Mouse (Mus musculus) intestine, embryonic 14.5 days (tissue): Measurements from ENCODE around the gene Olfr370. TPM values are rescaled to one million over a fixed set of nuclear protein-coding genes. Genes with fewer than 3 reads are reported as not detected.
A peak's percentile ranks its signal among the peaks of the same experiment; 100 is the strongest.

Source experiments
- ATAC-seq: fragments of 200-750 bp; cut with Nextera tagmentation; replicated peaks from 2 replicates; pipeline ENCODE4 v1.8.0; 2017; ENCODE audit warnings: low read depth, moderate number of reproducible peaks, moderate TSS enrichment, moderate library complexity; ENCODE audit not compliant: low FRiP score, low TSS enrichment
- DNase-seq: peaks from one replicate; pipeline ENCODE4 v3.0.0-alpha.2; 2018; ENCODE audit warnings: low spot score
- H3K27ac ChIP-seq: fragments of 300-500 bp; sonication (generic); 2 replicates; pipeline ENCODE4 v1.5.1; 2014; ENCODE audit warnings: low read depth, mild to moderate bottlenecking, control low read depth
- H3K27me3 ChIP-seq: fragments of 300-500 bp; sonication (generic); replicated peaks from 2 replicates; pipeline ENCODE4 v1.6.1; 2014; ENCODE audit warnings: low read length, control low read depth; ENCODE audit not compliant: control insufficient read depth, insufficient read depth
- H3K36me3 ChIP-seq: fragments of 300-500 bp; sonication (generic); 2 replicates; pipeline ENCODE4 v1.6.1; 2014; ENCODE audit warnings: low read length, control low read depth; ENCODE audit not compliant: control insufficient read depth, insufficient read depth
- H3K4me1 ChIP-seq: fragments of 300-500 bp; sonication (generic); replicated peaks from 2 replicates; pipeline ENCODE4 v1.6.1; 2014; ENCODE audit warnings: low read length, control low read depth, mixed read lengths; ENCODE audit not compliant: control insufficient read depth, insufficient read depth
- H3K4me2 ChIP-seq: fragments of 300-500 bp; sonication (generic); 2 replicates; pipeline ENCODE4 v1.6.1; 2014; ENCODE audit warnings: low read length
- H3K4me3 ChIP-seq: fragments of 300-500 bp; sonication (generic); 2 replicates; pipeline ENCODE4 v1.5.1; 2014; ENCODE audit warnings: low read depth, low read length, control low read depth, mixed read lengths
- H3K9ac ChIP-seq: fragments of 300-500 bp; sonication (generic); 2 replicates; pipeline ENCODE4 v1.6.1; 2014; ENCODE audit warnings: mild to moderate bottlenecking, low read length
- H3K9me3 ChIP-seq: fragments of 300-500 bp; sonication (generic); 2 replicates; pipeline ENCODE4 v1.6.1; 2016; ENCODE audit warnings: low read length, control low read depth; ENCODE audit not compliant: control insufficient read depth
- WGBS: fragments of 180-500 bp; shearing (Covaris S2); extraction: QIAGEN DNeasy Blood & Tissue Kit; methylation state at CpG from one replicate; pipeline ENCODE4 v1.1.7; 2014; 5-methylcytosine and 5-hydroxymethylcytosine counted together
- polyA plus RNA-seq: library from polyadenylated mRNA; unstranded; fragments of >200 nt; fragmentation: Nextera tagmentation; extraction: Ambion mirVana; gene quantifications from 2 replicates; pipeline ENCODE4 v1.2.1, GENCODE M21; 2014

Olfr370 gene
- polyA plus RNA-seq, 1 experiment from 2014 or later, result not detected

DNA sequence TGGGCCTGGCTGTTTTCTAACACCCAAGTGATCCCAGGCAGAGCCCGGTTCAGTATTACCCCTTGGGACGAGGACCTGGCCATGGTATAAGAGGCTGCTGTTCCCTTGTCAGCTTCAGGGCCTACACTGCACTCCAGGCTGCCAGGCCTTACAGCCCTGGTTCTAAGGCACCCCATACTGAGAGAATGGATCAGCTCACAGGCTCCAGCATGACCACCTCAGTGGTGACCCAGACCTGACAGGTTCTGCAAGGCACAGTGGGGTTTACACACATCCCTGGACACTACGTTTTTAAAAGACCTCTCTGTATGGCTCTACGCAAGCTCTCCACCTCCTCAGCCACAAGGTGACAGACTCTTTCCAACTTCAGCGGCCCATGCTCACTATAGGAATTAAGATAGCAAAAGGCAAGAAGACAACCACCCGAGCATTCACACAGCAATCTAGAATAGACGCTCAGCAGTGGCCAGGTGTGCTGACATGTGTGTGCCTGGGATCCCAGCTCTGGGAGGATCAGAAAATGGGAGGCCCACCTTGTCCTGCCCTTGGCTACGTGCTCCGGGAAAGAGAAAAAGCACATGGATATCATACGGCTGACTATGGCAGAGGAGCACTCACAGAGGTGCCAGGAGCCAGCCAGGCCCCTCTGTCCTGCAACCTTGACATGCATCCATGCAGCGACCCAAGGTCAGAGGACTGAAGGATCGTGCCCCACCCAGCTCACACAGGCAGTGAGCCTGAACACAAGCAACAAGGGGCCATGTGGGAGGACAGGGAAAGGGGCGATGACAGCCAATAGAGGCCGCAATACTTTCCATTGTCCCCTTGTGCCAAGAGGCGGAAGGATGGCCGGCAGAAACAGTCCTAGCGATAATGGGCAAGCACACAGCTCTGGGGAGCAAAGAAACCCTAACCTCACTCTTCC is 42.8 kb downstream of the Olfr370 start:
- Histone ChIP-seq H3K36me3 (peaks cover 9% of the 10 kb centered on the region), H3K4me2 (no peak overlapping the region), H3K4me1 (peaks cover 19% of the 10 kb centered on the region; the same call in 1 of the 2 replicates), H3K4me3 (no peak overlapping the region), H3K9me3 (no peaks in the 10 kb centered on the region), H3K27me3 (no peaks in the 10 kb centered on the region), H3K9ac (no peak overlapping the region), H3K27ac (no peak overlapping the region)
- DNase-seq (peak; percentile 51), ATAC-seq (no peak)
- 69% methylated on average over 17 of the region's 17 CpGs for WGBS

GRCm38 (mm10) chr8:83579676-83580075 is 44.1 kb downstream of the Olfr370 start:
- DNase-seq, result peak; percentile 44
- no peak overlapping the region for H3K4me3 ChIP-seq
- 86% methylated on average over 8 of the region's 8 CpGs for WGBS

GRCm38 (mm10) chr8:83580826-83581225 is 45.2 kb downstream of the Olfr370 start:
- H3K4me2 ChIP-seq, result no peak overlapping the region
- H3K4me1 ChIP-seq, result peaks cover 19% of the 10 kb centered on the region; the same call in 1 of the 2 replicates
- H3K27ac ChIP-seq, result no peak overlapping the region
- no peaks in the 10 kb centered on the region for H3K27me3 ChIP-seq
- ATAC-seq, result no peak
- no peaks in the 10 kb centered on the region for H3K9me3 ChIP-seq
- peaks cover 13% of the 10 kb centered on the region; the same call in 1 of the 2 replicates for H3K36me3 ChIP-seq
- H3K9ac ChIP-seq, result no peak overlapping the region
- DNase-seq, result peak; percentile 47
- 91% methylated on average over 8 of the region's 8 CpGs for WGBS
- no peak overlapping the region for H3K4me3 ChIP-seq

More at GRCm38 (mm10) chr8:83579676-83580075, 44.1 kb downstream of the Olfr370 start:
- H3K9ac ChIP-seq, result no peak overlapping the region
- H3K36me3 ChIP-seq, result peaks cover 10% of the 10 kb centered on the region; the same call in 1 of the 2 replicates
- H3K27me3 ChIP-seq, result no peaks in the 10 kb centered on the region
- no peak for ATAC-seq
- no peak overlapping the region for H3K27ac ChIP-seq
- no peak overlapping the region for H3K4me2 ChIP-seq
- peaks cover 19% of the 10 kb centered on the region; the same call in 1 of the 2 replicates for H3K4me1 ChIP-seq
- no peaks in the 10 kb centered on the region for H3K9me3 ChIP-seq

DNA sequence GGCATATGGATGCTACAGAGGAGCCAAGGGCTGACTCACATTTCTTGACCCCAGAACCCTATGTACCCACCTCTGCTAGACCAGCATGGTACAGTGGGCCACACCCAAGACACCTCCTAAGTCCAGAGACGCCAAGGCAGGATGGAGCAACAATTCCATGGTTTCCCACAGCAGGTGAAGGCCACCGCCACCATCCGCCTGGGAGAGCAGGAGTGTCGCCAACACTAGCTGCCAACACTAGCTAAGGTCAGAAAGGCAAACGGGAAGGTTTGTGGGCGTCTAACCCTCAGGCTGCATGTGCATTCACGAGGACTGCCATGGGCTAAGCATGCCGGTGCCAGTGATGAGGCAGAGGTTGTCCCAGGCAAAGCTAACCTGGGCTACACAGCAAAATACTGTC is 46.6 kb downstream of the Olfr370 start:
- 87% methylated on average over 8 of the region's 8 CpGs for WGBS

DNA sequence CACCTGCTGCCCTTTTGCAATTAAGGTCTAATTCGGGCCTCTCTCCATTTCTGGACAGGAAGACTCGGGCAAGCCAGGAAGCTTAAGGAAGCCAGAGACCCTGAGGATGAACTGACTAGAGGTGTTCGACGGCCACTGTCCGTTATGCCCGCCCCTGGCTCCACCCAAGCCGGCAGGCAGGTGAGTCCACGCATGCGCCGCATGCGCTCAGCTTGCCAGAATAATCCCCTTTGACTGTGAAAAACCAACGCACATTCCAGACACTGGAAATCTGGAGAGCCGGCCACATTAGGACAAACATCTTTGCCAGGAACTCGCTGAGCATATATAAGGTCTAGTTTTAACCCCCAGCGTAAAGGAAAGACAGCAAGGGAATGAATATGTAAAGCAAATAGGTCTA is 47.7 kb downstream of the Olfr370 start:
- WGBS, result 83% methylated on average over 15 of the region's 15 CpGs
- Histone ChIP-seq H3K9me3 (no peaks in the 10 kb centered on the region), H3K27me3 (no peaks in the 10 kb centered on the region)

More for the DNA sequence above, 46.6 kb downstream of the Olfr370 start:
- H3K36me3 ChIP-seq, result peaks cover 15% of the 10 kb centered on the region; the same call in 1 of the 2 replicates
- ATAC-seq (no peak), DNase-seq (no peak)
- H3K9me3 ChIP-seq, result no peaks in the 10 kb centered on the region
- H3K4me1 ChIP-seq, result peaks cover 9% of the 10 kb centered on the region; the same call in 1 of the 2 replicates
- no peak overlapping the region for H3K4me3 ChIP-seq
- H3K9ac ChIP-seq, result no peak overlapping the region
- no peaks in the 10 kb centered on the region for H3K27me3 ChIP-seq
- H3K27ac ChIP-seq, result no peak overlapping the region
- no peak overlapping the region for H3K4me2 ChIP-seq

GRCm38 (mm10) chr8:83584771-83585170 is 49.2 kb downstream of the Olfr370 start:
- ATAC-seq, result no peak
- Histone ChIP-seq H3K4me3 (no peak overlapping the region), H3K27ac (no peak overlapping the region), H3K36me3 (peaks cover 20% of the 10 kb centered on the region; the same call in 1 of the 2 replicates), H3K9me3 (no peaks in the 10 kb centered on the region), H3K4me1 (0 out of 2 replicates have a peak, but pooled peaks cover 2% of the 10 kb centered on the region), H3K9ac (no peak overlapping the region), H3K4me2 (no peak overlapping the region), H3K27me3 (no peaks in the 10 kb centered on the region)
- DNase-seq, result no peak
- WGBS, result 88% methylated on average over 1 of the region's 1 CpGs

More for the DNA sequence above, 47.7 kb downstream of the Olfr370 start:
- no peak overlapping the region for H3K9ac ChIP-seq
- DNase-seq (no peak), ATAC-seq (no peak)
- peaks cover 15% of the 10 kb centered on the region; the same call in 1 of the 2 replicates for H3K36me3 ChIP-seq
- no peak overlapping the region for H3K4me3 ChIP-seq
- 0 out of 2 replicates have a peak, but pooled peaks cover 5% of the 10 kb centered on the region for H3K4me1 ChIP-seq
- no peak overlapping the region for H3K4me2 ChIP-seq
- no peak overlapping the region for H3K27ac ChIP-seq

- Histone ChIP-seq H3K4me2 (no peak overlapping the region), H3K9ac (no peak overlapping the region), H3K27ac (no peak overlapping the region), H3K36me3 (peaks cover 21% of the 10 kb centered on the region; the same call in 1 of the 2 replicates), H3K27me3 (no peaks in the 10 kb centered on the region), H3K9me3 (no peaks in the 10 kb centered on the region), H3K4me3 (no peak overlapping the region), H3K4me1 (0 out of 2 replicates have a peak, but pooled peaks cover 5% of the 10 kb centered on the region)
- DNase-seq, result no peak
- no peak for ATAC-seq
- WGBS, result 72% methylated on average over 3 of the region's 3 CpGs
These were observed 49.8 kb downstream of the Olfr370 start for GRCm38 (mm10) chr8:83585333-83585732.

DNA sequence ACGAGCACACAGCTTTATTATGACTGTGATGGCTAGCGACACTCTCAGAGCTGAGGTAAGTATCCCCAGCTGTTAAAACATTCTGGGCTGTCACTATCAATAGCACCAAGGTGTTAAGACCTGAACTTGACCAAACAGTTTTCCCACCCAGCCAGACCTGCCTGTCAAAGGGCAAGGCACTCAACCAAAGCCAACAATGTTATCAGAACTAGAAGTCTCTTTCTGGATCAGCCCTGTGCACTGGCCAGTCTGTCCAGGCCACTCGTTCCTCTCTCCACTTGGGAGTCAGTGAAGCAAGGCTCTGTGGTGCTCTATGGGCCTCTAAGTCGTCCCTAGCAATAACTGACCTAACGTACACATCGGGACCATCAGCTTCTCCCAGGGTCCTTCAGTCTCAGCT is 52.1 kb downstream of the Olfr370 start:
- 82% methylated on average over 6 of the region's 6 CpGs for WGBS
- Histone ChIP-seq H3K27me3 (no peaks in the 10 kb centered on the region), H3K36me3 (peaks cover 21% of the 10 kb centered on the region; the same call in 1 of the 2 replicates), H3K9ac (no peak overlapping the region), H3K9me3 (no peaks in the 10 kb centered on the region), H3K4me2 (no peak overlapping the region), H3K4me1 (peaks cover 18% of the 10 kb centered on the region), H3K27ac (no peak overlapping the region), H3K4me3 (no peak overlapping the region)
- DNase-seq (no peak), ATAC-seq (no peak)
